ENCODE assay signal across 8 mouse cellular contexts in genomic region chr4:135248250-135249018, GRCm38 (mm10). TPM values are rescaled to one million over a fixed set of nuclear protein-coding genes. Genes with fewer than 3 reads are reported as not detected.
DNase-seq lines count a peak whose midpoint lies in the region; ATAC-seq and TF ChIP-seq lines count a peak whose summit lies in the region.
"Had no signal": no experiment of that assay in that cellular context is flagged by ENCODE, and none has a peak within 500 bp of the region (broad histone marks: within the 10 kb centered on the region; RNA-seq: fewer than 3 reads in every experiment).

No protein-coding gene starts in this region.

- no peak overlapping the region for H3ac ChIP-seq in myocyte (ENCODE audit: control insufficient read depth, insufficient read length)

- no peak for ATAC-seq in kidney, postnatal 0 days (replicated peaks; ENCODE audit: low FRiP score, low read depth)
- peak; percentile 59 for ATAC-seq in activated CD4-positive, CD25-positive, alpha-beta regulatory T cell, adult 4 months
- ATAC-seq in erythroid progenitor cell, adult 5-6 weeks (replicated peaks; ENCODE audit: low FRiP score, poor library complexity, severe bottlenecking) = no peak

- peak; percentile 31; the same call in 1 of the 2 replicates for TF ChIP-seq CTCF in kidney, postnatal 0 days (IDR thresholded peaks at IDR 0.05; ENCODE audit: low read depth)
- TF ChIP-seq CTCF in E14TG2a.4 (conservative IDR thresholded peaks at IDR 0.05; ENCODE audit: low read length) = peak; percentile 14; the same call in 1 of the 2 replicates

- H3K27me3 ChIP-seq in kidney, postnatal 0 days (ENCODE audit: insufficient read depth, low read length) = no peaks in the 10 kb centered on the region
- H3K27me3 ChIP-seq in E14TG2a.4 (ENCODE audit: insufficient read depth, low read length) = no peaks in the 10 kb centered on the region
- no peaks in the 10 kb centered on the region for H3K27me3 ChIP-seq in myocyte (ENCODE audit: control insufficient read depth, insufficient read depth, insufficient read length)
- H3K27me3 ChIP-seq: limb, embryonic 13.5 days had no signal

- H3K4me2 ChIP-seq in kidney, postnatal 0 days (ENCODE audit: low read length) = no peak overlapping the region
- peak overlapping the region; percentile 67 for H3K4me2 ChIP-seq in myocyte (ENCODE audit: low read depth)

- H3K4me3 ChIP-seq in kidney, postnatal 0 days (replicated peaks; ENCODE audit: low read depth, low read length) = no peak overlapping the region
- H3K4me3 ChIP-seq in E14TG2a.4 (replicated peaks; ENCODE audit: low read length) (no peak overlapping the region; the same call in 1 of the 2 replicates), myocyte (no peak overlapping the region)
- H3K4me3 ChIP-seq: limb, embryonic 13.5 days had no signal

- TF ChIP-seq POLR2A in myocyte (IDR thresholded peaks at IDR 0.05; ENCODE audit: insufficient read length, low read depth) = no peak

- peaks cover 100% of the 10 kb centered on the region for H3K79me2 ChIP-seq in myocyte (ENCODE audit: control insufficient read depth, insufficient read depth)

- no peaks in the 10 kb centered on the region for H3K9me3 ChIP-seq in kidney, postnatal 0 days (replicated peaks; ENCODE audit: low read length)
- H3K9me3 ChIP-seq in E14TG2a.4 (ENCODE audit: low read length) = no peaks in the 10 kb centered on the region
- H3K9me3 ChIP-seq: limb, embryonic 13.5 days had no signal

- WGBS in kidney, postnatal 0 days = 59% methylated on average over 9 of the region's 9 CpGs

- no peak overlapping the region for H3K9ac ChIP-seq in kidney, postnatal 0 days (ENCODE audit: low read depth, low read length)
- H3K9ac ChIP-seq: limb, embryonic 13.5 days had no signal

- H3K27ac ChIP-seq in kidney, postnatal 0 days = peak overlapping the region; percentile 54

- no peaks in the 10 kb centered on the region for H3K36me3 ChIP-seq in kidney, postnatal 0 days (ENCODE audit: insufficient read depth, low read length)
- peaks cover 14% of the 10 kb centered on the region for H3K36me3 ChIP-seq in E14TG2a.4 (ENCODE audit: insufficient read depth, low read length)
- H3K36me3 ChIP-seq in myocyte (ENCODE audit: control insufficient read depth, insufficient read depth) = peaks cover 22% of the 10 kb centered on the region

- peaks cover 19% of the 10 kb centered on the region for H3K4me1 ChIP-seq in kidney, postnatal 0 days (replicated peaks; ENCODE audit: insufficient read depth, low read length)
- H3K4me1 ChIP-seq in E14TG2a.4 (replicated peaks; ENCODE audit: low read depth, low read length) = peaks cover 94% of the 10 kb centered on the region

- DNase-seq in kidney, postnatal 0 days (ENCODE audit: low spot score) = no peak
- no peak for DNase-seq in kidney, postnatal 10 days
- no peak for DNase-seq in urinary bladder, postnatal 4 days (ENCODE audit: low spot score in 2 of 2)

TF ChIP-seq in myocyte, 11 proteins besides CTCF, POLR2A, EP300 and RAD21:
- TF ChIP-seq SRF (IDR thresholded peaks at IDR 0.05; ENCODE audit: control insufficient read depth, insufficient read length, low read depth) (no peak), POLR2AphosphoS2 (IDR thresholded peaks at IDR 0.05; ENCODE audit: insufficient read length, low read depth) (peak; percentile 51), TCF12 (IDR thresholded peaks at IDR 0.05; ENCODE audit: insufficient read depth, poor library complexity, severe bottlenecking) (no peak), MYOD1 (IDR thresholded peaks at IDR 0.05; ENCODE audit: control insufficient read depth in 1 of 3, insufficient read length in 2 of 3, low read depth in 2 of 3) (no peak), MAX (IDR thresholded peaks at IDR 0.05; ENCODE audit: low read depth) (no peak), E2F4 (IDR thresholded peaks at IDR 0.05; ENCODE audit: insufficient read depth) (no peak), REST (IDR thresholded peaks at IDR 0.05; ENCODE audit: insufficient read depth, insufficient read length) (no peak), MYOG (IDR thresholded peaks at IDR 0.05; ENCODE audit: control insufficient read depth in 1 of 3, insufficient read depth in 1 of 3, insufficient read length in 2 of 3, low read depth in 2 of 3) (peak in 1 of 3 experiments; percentile 25), TCF3 (IDR thresholded peaks at IDR 0.05; ENCODE audit: insufficient read length, low read depth) (no peak), USF1 (IDR thresholded peaks at IDR 0.05; ENCODE audit: low read depth) (no peak), CEBPB (IDR thresholded peaks at IDR 0.05; ENCODE audit: insufficient read depth, poor library complexity, severe bottlenecking) (no peak)

RNA-seq across cellular contexts. Expression of gene Clic4, which starts 24.2 kb away (rescaled TPM):
- polyA plus RNA-seq in kidney, postnatal 0 days (2015; fragmentation: Nextera tagmentation; extraction: Ambion mirVana) = 147 and 166 TPM in 2 replicates
- polyA plus RNA-seq in activated CD4-positive, CD25-positive, alpha-beta regulatory T cell, adult 4 months (2017; shearing (Covaris generic)) = 1 to 10 TPM; 4.5 to 8.8 TPM
- polyA plus RNA-seq in myocyte (2012; fragmentation: generic; extraction: Trizol) = 250 TPM
- total RNA-seq in erythroid progenitor cell, adult 5-6 weeks (2015; ENCODE audit: low replicate concordance) = 121 and 125 TPM in 2 replicates
- total RNA-seq in erythroid progenitor cell, adult 5-6 weeks (2017; ENCODE audit: low replicate concordance) = 139 and 144 TPM in 2 replicates

Comparison
In these comparisons a context has a peak if more than half of its experiments do, and no peak if none do; other contexts are left out.
1. RNA of gene Clic4, which starts 24.2 kb away (polyA plus RNA-seq): 250 TPM in myocyte (single experiment) and 147 to 166 TPM in kidney, postnatal 0 days; 4.5 to 8.8 TPM in activated CD4-positive, CD25-positive, alpha-beta regulatory T cell, adult 4 months; every median in the first group is over 10 times any median in the second.